Mouse (Mus musculus): ENCODE results near the gene Egln1. TPM values are rescaled to one million over a fixed set of nuclear protein-coding genes. Genes with fewer than 3 reads are reported as not detected.

Gene Egln1
- polyA plus RNA-seq, 1 experiment from 2014 or later = 7.7 TPM

GRCm38 (mm10) chr8:124960226-124960880, 11.2 kb upstream of the Egln1 start:
- no peaks in the 10 kb centered on the region for H3K4me1 ChIP-seq (ENCODE audit: insufficient read depth, low read depth, low read length)
- H3K36me3 ChIP-seq (ENCODE audit: insufficient read depth, low read length) = no peaks in the 10 kb centered on the region
- ATAC-seq (peak; percentile 52; the same call in 1 of the 2 replicates), DNase-seq (ENCODE audit: low spot score) (peak; percentile 18)
- TF ChIP-seq CTCF (IDR thresholded peaks at IDR 0.05) (no peak), EP300 (IDR thresholded peaks at IDR 0.05) (no peak)
- H3K27me3 ChIP-seq (replicated peaks; ENCODE audit: insufficient read depth, low read length) = no peaks in the 10 kb centered on the region
- no peak overlapping the region for H3K9ac ChIP-seq (replicated peaks; ENCODE audit: low read depth)
- H3K27ac ChIP-seq (ENCODE audit: low read length) = no peak overlapping the region
- H3K4me2 ChIP-seq (replicated peaks; ENCODE audit: low read depth, low read length) = no peak overlapping the region
- H3K9me3 ChIP-seq (ENCODE audit: low read length) = no peaks in the 10 kb centered on the region
- H3K4me3 ChIP-seq (ENCODE audit: low read depth, low read length) = no peak overlapping the region
- WGBS = 13% methylated on average over 8 of the region's 8 CpGs

DNA sequence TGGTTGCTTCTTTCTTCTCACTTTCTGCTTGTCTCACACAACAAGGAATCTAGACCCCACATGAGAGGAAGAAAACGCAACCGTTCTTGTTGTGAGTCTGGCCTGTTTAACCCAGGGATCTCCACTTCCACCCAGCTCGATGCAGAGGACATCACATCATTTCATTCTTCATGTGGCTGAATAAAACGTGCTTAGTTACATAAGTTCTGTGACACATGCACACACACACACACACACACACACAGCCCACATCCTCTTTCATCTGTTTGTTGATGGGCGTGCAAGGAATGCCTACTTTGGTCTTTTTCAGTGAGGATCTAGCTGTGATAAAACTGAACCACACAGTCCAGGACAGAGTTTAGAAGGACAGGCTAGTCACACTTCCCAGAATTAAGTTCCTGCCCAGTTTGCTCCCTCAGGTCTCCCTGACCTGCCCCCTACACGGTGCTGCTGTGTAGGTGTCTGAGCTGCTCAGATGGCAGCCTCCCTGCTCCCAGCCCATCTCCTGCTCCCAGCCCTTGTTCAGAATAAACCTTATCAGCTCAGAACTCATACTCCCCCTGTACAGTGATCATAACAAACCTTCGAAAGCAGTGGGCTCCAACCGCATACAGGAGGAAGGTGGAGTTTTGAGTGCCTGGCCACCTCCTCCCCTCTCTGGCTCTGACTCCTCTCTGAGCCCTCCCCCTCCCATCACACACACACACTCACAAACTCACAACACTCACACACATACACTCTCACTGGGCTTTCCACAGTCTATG, 10.5 kb upstream of the Egln1 start:
- peak; percentile 29 for DNase-seq (ENCODE audit: low spot score)
- no peaks in the 10 kb centered on the region for H3K9me3 ChIP-seq (ENCODE audit: low read length)
- H3K36me3 ChIP-seq (ENCODE audit: insufficient read depth, low read length) = no peaks in the 10 kb centered on the region
- no peaks in the 10 kb centered on the region for H3K4me1 ChIP-seq (ENCODE audit: insufficient read depth, low read depth, low read length)
- no peak overlapping the region for H3K4me3 ChIP-seq (ENCODE audit: low read depth, low read length)
- WGBS = 27% methylated on average over 8 of the region's 8 CpGs
- H3K9ac ChIP-seq (replicated peaks; ENCODE audit: low read depth) = no peak overlapping the region
- no peak overlapping the region for H3K27ac ChIP-seq (ENCODE audit: low read length)
- ATAC-seq = peak; percentile 41; the same call in 1 of the 2 replicates
- H3K27me3 ChIP-seq (replicated peaks; ENCODE audit: insufficient read depth, low read length) = no peaks in the 10 kb centered on the region
- TF ChIP-seq EP300 (IDR thresholded peaks at IDR 0.05) = no peak
- TF ChIP-seq CTCF (IDR thresholded peaks at IDR 0.05) = no peak
- H3K4me2 ChIP-seq (replicated peaks; ENCODE audit: low read depth, low read length) = no peak overlapping the region

DNA sequence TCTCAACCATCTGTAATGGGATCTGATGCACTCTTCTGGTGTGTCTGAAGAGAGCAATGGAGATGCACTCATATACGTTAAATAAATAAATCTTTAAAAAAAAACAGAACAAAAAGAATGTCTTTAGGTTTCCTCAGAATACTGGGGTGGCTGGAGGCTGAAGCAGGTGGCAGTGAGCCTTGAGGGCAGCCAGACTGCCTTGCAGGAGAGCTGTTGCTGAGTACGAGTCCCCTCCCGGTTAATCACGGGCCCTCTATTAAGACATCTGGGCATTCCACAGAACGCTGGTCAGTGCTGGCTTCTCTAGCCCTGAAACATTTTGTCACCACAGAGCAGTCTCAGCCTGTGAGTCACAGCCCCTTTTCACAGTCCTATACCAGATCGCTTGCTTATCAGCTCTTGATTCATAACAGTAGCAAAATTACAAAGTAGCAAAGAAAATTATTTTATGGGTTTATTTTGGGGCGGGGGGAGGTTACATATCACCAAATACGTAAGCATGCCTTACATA, 5.5 kb upstream of the Egln1 start:
- no peaks in the 10 kb centered on the region; the same call in 1 of the 2 replicates for H3K4me1 ChIP-seq (ENCODE audit: insufficient read depth, low read depth, low read length)
- ATAC-seq (no peak), DNase-seq (ENCODE audit: low spot score) (no peak)
- 65% methylated on average over 8 of the region's 8 CpGs for WGBS
- no peaks in the 10 kb centered on the region for H3K9me3 ChIP-seq (ENCODE audit: low read length)
- no peak overlapping the region for H3K4me3 ChIP-seq (ENCODE audit: low read depth, low read length)
- TF ChIP-seq EP300 (IDR thresholded peaks at IDR 0.05) (no peak), CTCF (IDR thresholded peaks at IDR 0.05) (no peak)
- no peak overlapping the region for H3K27ac ChIP-seq (ENCODE audit: low read length)
- H3K4me2 ChIP-seq (replicated peaks; ENCODE audit: low read depth, low read length) = no peak overlapping the region
- H3K9ac ChIP-seq (replicated peaks; ENCODE audit: low read depth) = no peak overlapping the region
- H3K36me3 ChIP-seq (ENCODE audit: insufficient read depth, low read length) = no peaks in the 10 kb centered on the region
- H3K27me3 ChIP-seq (replicated peaks; ENCODE audit: insufficient read depth, low read length) = no peaks in the 10 kb centered on the region

DNA sequence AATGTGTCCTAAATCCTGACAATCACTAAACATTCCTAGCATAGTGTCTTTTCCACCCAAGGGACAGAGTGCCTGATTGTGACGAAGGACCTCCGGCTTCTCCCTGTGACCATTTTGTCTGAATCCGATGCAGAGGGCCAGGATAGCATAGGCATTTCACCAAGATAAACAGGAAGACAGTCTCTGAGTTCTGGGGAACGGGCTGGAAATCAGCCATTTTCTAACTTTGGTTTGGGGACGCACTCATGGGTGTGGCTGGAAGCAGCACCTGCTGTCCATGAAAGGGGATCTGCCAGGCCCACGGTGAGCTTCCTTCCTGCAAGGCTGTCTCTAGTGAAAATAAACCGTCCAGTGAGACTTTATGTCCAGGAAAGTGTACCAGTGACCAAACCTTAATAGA, 4.1 kb upstream of the Egln1 start:
- ATAC-seq = no peak
- no peaks in the 10 kb centered on the region for H3K9me3 ChIP-seq (ENCODE audit: low read length)

DNA sequence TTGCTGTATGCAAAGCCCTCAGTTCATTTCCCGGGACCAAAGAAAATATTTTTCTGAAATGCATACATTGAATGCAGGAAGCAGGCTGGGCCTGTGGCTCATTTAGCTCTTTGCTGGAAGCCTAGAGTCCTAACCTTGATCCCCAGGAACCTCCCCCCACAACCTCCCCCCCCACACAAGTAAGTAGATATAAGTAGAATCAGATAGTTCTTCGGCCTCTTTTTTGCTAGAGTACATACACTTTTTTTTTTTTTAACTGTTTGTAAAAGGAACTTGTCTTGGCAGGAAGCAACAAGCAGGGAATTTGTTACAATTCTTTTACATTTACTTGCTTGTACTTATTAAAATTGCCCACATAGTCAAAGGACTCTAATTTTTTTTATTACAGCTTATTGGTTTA, 1.7 kb upstream of the Egln1 start:
- Histone ChIP-seq H3K4me3 (ENCODE audit: low read depth, low read length) (no peak overlapping the region), H3K27me3 (replicated peaks; ENCODE audit: insufficient read depth, low read length) (no peaks in the 10 kb centered on the region), H3K27ac (ENCODE audit: low read length) (no peak overlapping the region), H3K36me3 (ENCODE audit: insufficient read depth, low read length) (no peaks in the 10 kb centered on the region), H3K9me3 (ENCODE audit: low read length) (no peaks in the 10 kb centered on the region), H3K4me1 (ENCODE audit: insufficient read depth, low read depth, low read length) (peaks cover 7% of the 10 kb centered on the region), H3K9ac (replicated peaks; ENCODE audit: low read depth) (no peak overlapping the region), H3K4me2 (replicated peaks; ENCODE audit: low read depth, low read length) (0 out of 2 replicates have a peak overlapping the region, but pooled peaks have one; percentile 99)
- WGBS = 36% methylated on average over 2 of the region's 2 CpGs
- no peak for DNase-seq (ENCODE audit: low spot score)
- TF ChIP-seq CTCF (IDR thresholded peaks at IDR 0.05) (no peak), EP300 (IDR thresholded peaks at IDR 0.05) (no peak)
- ATAC-seq = no peak

More for the DNA sequence above, 4.1 kb upstream of the Egln1 start:
- no peaks in the 10 kb centered on the region for H3K36me3 ChIP-seq (ENCODE audit: insufficient read depth, low read length)
- no peak overlapping the region for H3K27ac ChIP-seq (ENCODE audit: low read length)
- no peak overlapping the region for H3K4me3 ChIP-seq (ENCODE audit: low read depth, low read length)
- H3K4me1 ChIP-seq (ENCODE audit: insufficient read depth, low read depth, low read length) = no peaks in the 10 kb centered on the region; the same call in 1 of the 2 replicates
- H3K4me2 ChIP-seq (replicated peaks; ENCODE audit: low read depth, low read length) = no peak overlapping the region
- no peak overlapping the region for H3K9ac ChIP-seq (replicated peaks; ENCODE audit: low read depth)
- TF ChIP-seq CTCF (IDR thresholded peaks at IDR 0.05) = no peak
- no peak for TF ChIP-seq EP300 (IDR thresholded peaks at IDR 0.05)
- 61% methylated on average over 7 of the region's 7 CpGs for WGBS
- no peaks in the 10 kb centered on the region for H3K27me3 ChIP-seq (replicated peaks; ENCODE audit: insufficient read depth, low read length)
- peak; percentile 22 for DNase-seq (ENCODE audit: low spot score)

- H3K27ac ChIP-seq (ENCODE audit: low read length) = peak overlapping the region; percentile 96
- no peaks in the 10 kb centered on the region for H3K9me3 ChIP-seq (ENCODE audit: low read length)
- no peak for TF ChIP-seq CTCF (IDR thresholded peaks at IDR 0.05)
- no peak for TF ChIP-seq EP300 (IDR thresholded peaks at IDR 0.05)
- H3K4me2 ChIP-seq (replicated peaks; ENCODE audit: low read depth, low read length) = peak overlapping the region; percentile 99
- H3K27me3 ChIP-seq (replicated peaks; ENCODE audit: insufficient read depth, low read length) = no peaks in the 10 kb centered on the region
- WGBS = 14% methylated on average over 10 of the region's 10 CpGs
- peaks cover 15% of the 10 kb centered on the region for H3K4me1 ChIP-seq (ENCODE audit: insufficient read depth, low read depth, low read length)
- H3K36me3 ChIP-seq (ENCODE audit: insufficient read depth, low read length) = no peaks in the 10 kb centered on the region
- no peak for DNase-seq (ENCODE audit: low spot score)
- ATAC-seq = no peak
- H3K9ac ChIP-seq (replicated peaks; ENCODE audit: low read depth) = no peak overlapping the region; the same call in 1 of the 2 replicates
- H3K4me3 ChIP-seq (ENCODE audit: low read depth, low read length) = peak overlapping the region; percentile 82
These were observed 939 bp upstream of the Egln1 start for GRCm38 (mm10) chr8:124950069-124950456.

Measured in lung, postnatal 0 days (tissue).